13 mouse cellular contexts compared by ENCODE assay signal in the genomic region with DNA sequence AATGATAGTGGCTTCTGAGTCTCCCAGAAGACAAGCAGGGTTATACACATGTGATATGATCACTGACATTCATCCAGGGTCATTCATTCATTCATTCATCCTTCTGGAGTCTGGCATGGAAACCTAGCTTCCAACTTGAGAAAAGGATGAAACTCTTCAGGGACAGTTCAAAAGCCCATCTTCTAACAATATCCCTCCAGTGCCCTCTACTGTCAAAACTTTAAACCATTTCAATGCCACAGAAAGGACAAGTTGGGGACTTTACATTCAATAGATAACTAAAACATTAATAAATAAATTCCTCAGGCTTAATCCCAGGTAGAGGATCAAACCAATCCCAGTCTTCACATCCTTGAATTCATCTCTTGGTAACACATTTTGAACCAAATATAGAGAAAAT.
DNase-seq lines count a peak whose midpoint lies in the region; TF ChIP-seq lines count a peak whose summit lies in the region.
"Had no signal": no experiment of that assay in that cellular context is flagged by ENCODE, and none has a peak within 500 bp of the region (broad histone marks: within the 10 kb centered on the region; RNA-seq: fewer than 3 reads in every experiment).

No protein-coding gene starts in this region.

- peak; percentile 35 for TF ChIP-seq CTCF in gastrocnemius, adult 2 months (IDR thresholded peaks at IDR 0.05)
- TF ChIP-seq CTCF in left cerebral cortex, adult 2 months (IDR thresholded peaks at IDR 0.05) = peak; percentile 39

- no peak overlapping the region for H3K27ac ChIP-seq in gastrocnemius, adult 2 months
- no peak overlapping the region for H3K27ac ChIP-seq in left cerebral cortex, adult 2 months
- H3K27ac ChIP-seq: liver, embryonic 15.5 days had no signal

- no peak for DNase-seq in gastrocnemius, adult 2 months
- no peak for DNase-seq in gastrocnemius, postnatal 36 days
- no peak for DNase-seq in left cerebral cortex, adult 2 months (ENCODE audit: extremely low spot score in 1 of 2, low spot score in 2 of 2)
- no peak for DNase-seq in left cerebral cortex, adult 11 months (ENCODE audit: low spot score)
- DNase-seq in Muller cell, postnatal 12 days (ENCODE audit: inconsistent ontology term) = peak; percentile 27
- DNase-seq in embryo, embryonic 9.5 days (ENCODE audit: extremely low spot score) = peak; percentile 6
- no peak for DNase-seq in urinary bladder, adult 18-20 months (ENCODE audit: low spot score in 2 of 2)
- no peak for DNase-seq in frontal cortex, postnatal 10 days (ENCODE audit: low spot score in 2 of 2)
- DNase-seq: adrenal gland, adult 8-10 months; cerebellum, postnatal 25 days; kidney, postnatal 10 days; right cerebral cortex, postnatal 14 days had no signal

- H3K4me3 ChIP-seq in gastrocnemius, adult 2 months = no peak overlapping the region
- H3K4me3 ChIP-seq in left cerebral cortex, adult 2 months = no peak overlapping the region
- H3K4me3 ChIP-seq: liver, embryonic 15.5 days had no signal

- intact Hi-C loops in gastrocnemius, adult 2 months (cut with DNase I) = no loop called here
- intact Hi-C loops in gastrocnemius, postnatal 36 days (cut with DNase I) = no loop called here
- intact Hi-C loops in left cerebral cortex, adult 2 months (cut with DNase I) = loop anchor here (5.0 kb wide), 2 partner anchors 533 to 893 kb away; no protein-coding TSS in a partner anchor

Comparison
In these comparisons a context has a peak if more than half of its experiments do, and no peak if none do; other contexts are left out.
1. DNase-seq: peak in Muller cell, postnatal 12 days (single experiment) and embryo, embryonic 9.5 days (single experiment); none in gastrocnemius, adult 2 months (single experiment), gastrocnemius, postnatal 36 days (0 of 2), left cerebral cortex, adult 2 months (0 of 2), left cerebral cortex, adult 11 months (single experiment), urinary bladder, adult 18-20 months (0 of 2) and frontal cortex, postnatal 10 days (0 of 2).